Mouse (Mus musculus) embryonic facial prominence, embryonic 10.5 days (tissue): ENCODE results near the gene Rabgap1l. TPM values are rescaled to one million over a fixed set of nuclear protein-coding genes. Genes with fewer than 3 reads are reported as not detected.
"Not testable (repeated sequence)": the region's sequence is repeated elsewhere in the genome, so short reads cannot be mapped to it uniquely, and the experiment has no call there.

Experiments
- DNase-seq: peaks from one replicate; pipeline ENCODE4 v3.0.0-alpha.2; 2017; ENCODE audit warnings: low spot score
- H3K27ac ChIP-seq: fragments of 300-500 bp; sonication (generic); replicated peaks from 2 replicates; pipeline ENCODE4 v1.5.1; 2016; ENCODE audit warnings: mild to moderate bottlenecking
- H3K27me3 ChIP-seq: fragments of 300-500 bp; sonication (generic); replicated peaks from 2 replicates; pipeline ENCODE4 v1.6.1; 2016; ENCODE audit warnings: low read depth, mild to moderate bottlenecking; ENCODE audit not compliant: poor library complexity, severe bottlenecking
- H3K36me3 ChIP-seq: fragments of 300-500 bp; sonication (generic); replicated peaks from 2 replicates; pipeline ENCODE4 v1.6.1; 2016; ENCODE audit warnings: mild to moderate bottlenecking, moderate library complexity
- H3K4me1 ChIP-seq: fragments of 300-500 bp; sonication (generic); 2 replicates; pipeline ENCODE4 v1.6.1; 2016
- H3K4me3 ChIP-seq: fragments of 300-500 bp; sonication (generic); 2 replicates; pipeline ENCODE4 v1.5.1; 2016; ENCODE audit warnings: mild to moderate bottlenecking, moderate library complexity
- H3K9me3 ChIP-seq: fragments of 300-500 bp; sonication (generic); 2 replicates; pipeline ENCODE4 v1.6.1; 2016; ENCODE audit warnings: mild to moderate bottlenecking
- WGBS: fragments of 180-500 bp; shearing (Covaris S2); methylation state at CpG from one replicate; pipeline ENCODE4 v1.1.7; 2016; 5-methylcytosine and 5-hydroxymethylcytosine counted together
- polyA plus RNA-seq: library from polyadenylated mRNA; unstranded; fragments of >200 nt; fragmentation: Nextera tagmentation; extraction: Ambion mirVana; gene quantifications from 2 replicates; pipeline ENCODE4 v1.2.1, GENCODE M21; 2016

Gene Rabgap1l
- polyA plus RNA-seq, 1 experiment from 2014 or later = 11.2 TPM

DNA sequence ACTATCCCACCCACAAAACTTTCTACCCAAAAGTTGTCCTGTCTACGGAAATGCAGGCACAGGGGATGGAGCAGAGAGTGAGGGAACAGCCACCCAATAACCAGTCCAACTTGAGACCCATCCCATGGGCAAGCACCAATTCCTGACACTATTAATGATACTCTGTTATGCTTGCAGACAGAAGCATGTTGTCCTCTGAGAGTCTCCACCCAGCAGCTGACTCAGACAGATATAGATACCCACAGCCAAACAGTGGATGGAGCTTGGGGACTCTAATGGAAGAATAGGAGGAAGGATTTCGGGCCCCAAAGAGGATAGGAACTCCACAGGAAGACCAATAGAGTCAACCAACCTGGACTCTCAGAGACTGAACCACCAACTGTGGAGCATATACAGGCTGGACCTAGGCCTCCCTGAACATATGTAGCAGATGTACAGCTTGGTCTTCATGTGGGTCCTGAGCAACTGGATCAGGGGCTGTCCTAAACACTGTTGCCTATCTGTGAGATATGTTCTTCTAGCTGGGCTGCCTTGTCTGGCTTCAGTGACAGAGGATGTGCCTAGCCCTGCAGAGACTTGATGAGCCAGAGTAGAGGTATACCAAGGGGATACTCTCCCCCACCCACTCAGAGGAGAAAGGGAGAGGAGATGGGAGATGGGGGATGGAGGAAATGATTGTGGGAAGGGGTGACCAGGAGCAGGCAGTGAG lies 510.7 kb downstream of the Rabgap1l start:
- DNase-seq, H3K36me3 ChIP-seq, H3K27ac ChIP-seq, H3K4me1 ChIP-seq, H3K9me3 ChIP-seq, H3K4me3 ChIP-seq, H3K27me3 ChIP-seq: not testable (repeated sequence)
- 78% methylated on average over 2 of the region's 2 CpGs for WGBS

DNA sequence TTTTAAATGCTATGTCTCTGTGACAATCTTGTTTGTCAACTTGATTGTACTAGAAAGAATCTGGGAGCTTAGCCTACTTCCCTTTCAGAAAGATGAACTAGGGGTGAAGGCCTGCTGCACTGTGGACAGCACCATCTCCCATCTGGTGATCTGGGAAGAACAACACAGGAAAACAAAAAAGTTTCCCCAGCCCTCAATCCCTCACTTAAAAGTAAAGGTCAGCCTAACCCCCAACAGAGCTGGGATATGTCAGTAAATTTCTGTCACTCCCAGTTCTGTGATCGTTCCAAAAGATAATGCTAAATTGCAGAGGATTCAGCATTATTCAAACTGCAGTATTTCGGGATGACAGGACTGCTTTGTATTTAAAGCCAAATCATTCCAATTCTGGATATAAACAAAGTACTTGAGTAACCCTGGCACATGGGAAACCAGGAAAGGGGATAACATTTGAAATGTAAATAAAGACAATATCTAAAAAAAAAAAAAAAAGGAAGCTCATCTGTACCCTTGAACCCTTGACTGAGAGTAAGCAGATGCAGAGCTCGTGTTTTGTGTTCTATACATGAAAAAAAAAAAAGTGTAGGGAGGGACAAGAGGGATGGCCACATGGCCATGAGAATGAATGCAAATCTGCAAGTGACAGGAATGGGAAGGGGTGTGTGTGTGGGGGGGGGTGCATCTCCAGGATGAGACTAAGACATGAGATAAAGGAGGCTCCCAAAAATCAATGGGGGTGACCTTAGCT lies 511.5 kb downstream of the Rabgap1l start:
- H3K27ac ChIP-seq = no peak overlapping the region
- H3K27me3 ChIP-seq = no peaks in the 10 kb centered on the region
- H3K36me3 ChIP-seq = no peaks in the 10 kb centered on the region
- DNase-seq = no peak
- whole genome bisulfite sequencing = 70% methylated on average over 3 of the region's 3 CpGs
- no peak overlapping the region for H3K4me3 ChIP-seq
- H3K4me1 ChIP-seq = peaks cover 2% of the 10 kb centered on the region; the same call in 1 of the 2 replicates
- H3K9me3 ChIP-seq = no peaks in the 10 kb centered on the region

DNA sequence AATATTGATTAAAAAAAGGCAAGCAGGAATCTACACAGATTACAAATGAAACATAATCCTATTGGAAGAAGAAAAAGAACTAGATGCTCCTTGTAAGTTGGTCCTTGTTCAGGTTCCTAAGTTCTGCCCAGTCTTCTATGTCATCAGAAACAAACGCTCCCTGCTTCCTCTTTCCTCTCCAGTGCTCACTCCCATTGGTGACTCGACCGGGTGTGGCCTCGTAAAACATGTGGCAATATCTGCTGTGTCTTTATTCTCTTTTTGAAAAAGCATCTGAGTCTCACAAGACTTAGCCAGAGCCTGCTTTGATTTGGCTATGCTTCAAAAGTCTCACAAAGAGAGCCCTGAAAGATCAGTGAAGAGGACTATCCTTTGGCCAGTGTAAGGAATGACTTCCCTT lies 512.4 kb downstream of the Rabgap1l start:
- Histone ChIP-seq H3K4me1 (no peaks in the 10 kb centered on the region), H3K36me3 (no peaks in the 10 kb centered on the region), H3K27me3 (no peaks in the 10 kb centered on the region), H3K27ac (no peak overlapping the region), H3K9me3 (no peaks in the 10 kb centered on the region), H3K4me3 (no peak overlapping the region)
- no peak for DNase-seq
- 86% methylated on average over 4 of the region's 4 CpGs for WGBS

DNA sequence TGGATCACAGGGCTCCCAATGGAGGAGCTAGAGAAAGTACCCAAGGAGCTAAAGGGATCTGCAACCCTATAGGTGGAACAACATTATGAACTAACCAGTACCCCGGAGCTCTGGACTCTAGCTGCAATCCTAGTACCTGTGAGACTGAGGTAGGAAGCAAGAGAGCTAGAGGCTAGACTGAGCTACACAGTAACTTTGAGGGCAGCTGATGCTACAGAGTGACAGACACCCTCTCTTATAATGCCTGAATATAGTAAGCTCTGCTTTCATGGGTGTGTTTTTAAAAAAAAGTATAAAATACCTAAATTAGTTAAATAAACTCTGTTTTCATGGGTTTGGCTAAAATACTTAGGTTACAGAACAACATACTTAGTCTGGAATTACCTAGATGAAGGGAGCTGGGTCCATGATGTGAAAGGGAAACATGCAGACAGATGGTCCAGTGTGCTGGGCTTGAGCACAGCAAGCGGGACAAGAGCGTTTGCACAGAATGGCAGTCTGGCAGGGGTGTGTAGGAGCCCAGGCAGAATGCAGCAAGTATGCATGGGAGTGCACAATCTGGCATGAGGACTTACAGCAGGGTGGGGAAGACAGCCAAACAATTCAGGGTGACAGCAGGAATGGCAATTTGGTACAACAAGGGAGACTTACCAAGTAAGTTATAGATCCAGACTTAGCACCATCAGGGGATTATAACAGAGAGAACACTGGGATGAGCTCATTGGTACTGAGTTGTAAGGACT lies 514.9 kb downstream of the Rabgap1l start:
- 90% methylated on average over 3 of the region's 3 CpGs for WGBS
- DNase-seq = no peak
- H3K27ac ChIP-seq = no peak overlapping the region
- no peaks in the 10 kb centered on the region for H3K36me3 ChIP-seq
- no peaks in the 10 kb centered on the region for H3K27me3 ChIP-seq
- no peak overlapping the region for H3K4me3 ChIP-seq
- H3K4me1 ChIP-seq = no peaks in the 10 kb centered on the region
- no peaks in the 10 kb centered on the region for H3K9me3 ChIP-seq

DNA sequence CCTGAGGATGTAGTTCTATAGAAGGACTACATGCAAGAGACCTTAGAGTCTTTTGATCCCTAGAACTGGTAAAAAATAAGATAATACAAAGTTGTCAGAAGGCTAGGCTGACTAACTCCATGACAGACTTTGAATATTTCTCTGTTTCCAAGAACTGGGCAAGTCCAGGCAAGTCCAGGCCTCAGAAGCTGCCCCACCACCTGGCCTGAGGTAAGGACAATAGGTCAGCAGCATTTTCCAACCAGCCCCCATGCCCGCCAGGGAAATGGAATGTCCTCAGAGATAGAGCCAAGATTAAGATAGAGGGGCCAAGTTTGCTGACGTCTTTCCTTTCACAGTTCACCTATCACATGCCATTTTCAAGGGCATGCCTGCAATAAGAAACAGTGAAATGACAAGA lies 517.8 kb downstream of the Rabgap1l start:
- no peak overlapping the region for H3K4me3 ChIP-seq
- no peak for DNase-seq
- 73% methylated on average over 2 of the region's 2 CpGs for whole genome bisulfite sequencing
- no peaks in the 10 kb centered on the region for H3K27me3 ChIP-seq
- no peaks in the 10 kb centered on the region for H3K4me1 ChIP-seq
- no peaks in the 10 kb centered on the region for H3K9me3 ChIP-seq
- H3K36me3 ChIP-seq = no peaks in the 10 kb centered on the region
- H3K27ac ChIP-seq = no peak overlapping the region

DNA sequence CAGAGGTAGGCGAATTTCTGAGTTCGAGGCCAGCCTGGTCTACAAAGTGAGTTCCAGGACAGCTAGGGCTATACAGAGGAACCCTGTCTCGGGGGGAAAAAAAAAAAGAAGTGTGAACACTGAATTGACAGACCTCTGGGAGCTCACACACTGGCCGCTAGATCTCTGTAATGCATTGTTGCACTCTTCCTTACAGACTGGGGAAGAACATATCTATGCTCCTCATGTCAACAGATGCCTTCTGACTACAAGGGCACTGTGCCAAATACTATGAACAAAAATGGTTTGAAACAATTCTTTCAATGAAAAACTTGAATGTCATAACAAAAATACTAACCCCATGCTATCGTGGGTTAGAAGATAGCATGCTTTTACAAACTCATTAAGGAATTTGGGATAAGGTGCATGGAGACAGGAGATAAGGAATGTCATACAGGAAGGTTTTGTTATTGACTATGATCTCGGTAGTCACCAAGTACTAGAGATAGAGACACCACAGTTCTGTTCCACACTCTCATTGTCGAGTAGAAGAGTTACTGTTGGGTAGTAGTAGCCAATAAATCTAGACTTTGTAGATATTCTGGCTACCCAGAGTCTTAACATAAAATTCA lies 519.8 kb downstream of the Rabgap1l start:
- WGBS = 84% methylated on average over 7 of the region's 7 CpGs
- Histone ChIP-seq H3K27me3 (no peaks in the 10 kb centered on the region), H3K36me3 (no peaks in the 10 kb centered on the region), H3K9me3 (no peaks in the 10 kb centered on the region), H3K4me1 (no peaks in the 10 kb centered on the region), H3K27ac (no peak overlapping the region), H3K4me3 (no peak overlapping the region)
- no peak for DNase-seq

DNA sequence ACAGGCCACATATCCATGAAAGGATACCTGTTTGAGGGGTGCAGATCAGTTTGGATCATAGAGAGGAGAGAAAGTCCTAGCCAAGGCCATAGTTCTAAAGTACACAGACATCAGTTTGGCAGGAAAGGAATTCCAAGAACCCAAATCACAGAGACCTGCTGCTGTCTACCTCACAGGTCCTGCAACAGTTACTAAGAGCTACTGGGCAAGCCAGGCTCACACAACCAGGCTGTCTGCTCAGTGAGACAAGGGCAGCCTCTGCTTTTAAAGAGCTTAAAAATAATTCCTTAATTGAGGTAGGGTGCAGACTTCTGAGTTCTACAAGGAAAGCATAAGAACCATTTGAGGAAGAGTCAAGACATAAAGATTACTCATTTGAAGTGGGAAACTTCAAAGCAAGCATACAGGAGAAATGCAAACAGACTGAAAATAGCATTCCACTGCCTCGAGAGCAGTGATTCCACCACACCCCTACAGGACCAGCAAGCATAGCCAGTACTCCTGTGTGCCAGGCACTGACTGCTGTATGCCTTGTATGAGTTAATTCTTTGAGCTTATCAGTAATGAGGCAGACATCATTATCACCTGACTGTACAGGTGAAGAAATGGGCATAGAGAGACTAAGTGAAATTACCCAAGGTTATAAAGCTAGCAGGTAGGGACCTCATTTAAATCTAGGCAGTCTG lies 521.6 kb downstream of the Rabgap1l start:
- Histone ChIP-seq H3K36me3 (no peaks in the 10 kb centered on the region), H3K4me3 (no peak overlapping the region), H3K27me3 (no peaks in the 10 kb centered on the region), H3K9me3 (no peaks in the 10 kb centered on the region), H3K4me1 (no peaks in the 10 kb centered on the region), H3K27ac (no peak overlapping the region)
- DNase-seq = no peak
- WGBS = 62% methylated on average over 1 of the region's 1 CpGs

DNA sequence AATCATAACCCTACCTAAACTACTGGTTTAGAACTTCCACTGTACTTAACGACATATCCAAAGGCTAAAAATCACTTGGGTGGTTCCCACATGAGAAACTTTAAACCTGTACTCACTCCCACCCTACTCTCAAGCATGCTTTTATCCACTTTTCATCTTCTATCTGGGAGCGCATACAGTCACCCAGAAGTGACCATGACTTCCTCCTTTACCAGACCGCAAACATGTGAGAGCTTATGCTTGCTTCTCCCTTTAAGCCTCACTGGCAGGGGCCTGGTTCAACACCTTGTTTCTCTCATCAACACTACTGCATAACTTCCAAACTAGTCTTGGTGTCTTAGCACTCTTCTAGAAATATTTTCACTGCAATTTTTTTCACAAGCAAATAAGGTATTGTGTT lies 524.7 kb downstream of the Rabgap1l start:
- H3K27ac ChIP-seq = no peak overlapping the region

DNA sequence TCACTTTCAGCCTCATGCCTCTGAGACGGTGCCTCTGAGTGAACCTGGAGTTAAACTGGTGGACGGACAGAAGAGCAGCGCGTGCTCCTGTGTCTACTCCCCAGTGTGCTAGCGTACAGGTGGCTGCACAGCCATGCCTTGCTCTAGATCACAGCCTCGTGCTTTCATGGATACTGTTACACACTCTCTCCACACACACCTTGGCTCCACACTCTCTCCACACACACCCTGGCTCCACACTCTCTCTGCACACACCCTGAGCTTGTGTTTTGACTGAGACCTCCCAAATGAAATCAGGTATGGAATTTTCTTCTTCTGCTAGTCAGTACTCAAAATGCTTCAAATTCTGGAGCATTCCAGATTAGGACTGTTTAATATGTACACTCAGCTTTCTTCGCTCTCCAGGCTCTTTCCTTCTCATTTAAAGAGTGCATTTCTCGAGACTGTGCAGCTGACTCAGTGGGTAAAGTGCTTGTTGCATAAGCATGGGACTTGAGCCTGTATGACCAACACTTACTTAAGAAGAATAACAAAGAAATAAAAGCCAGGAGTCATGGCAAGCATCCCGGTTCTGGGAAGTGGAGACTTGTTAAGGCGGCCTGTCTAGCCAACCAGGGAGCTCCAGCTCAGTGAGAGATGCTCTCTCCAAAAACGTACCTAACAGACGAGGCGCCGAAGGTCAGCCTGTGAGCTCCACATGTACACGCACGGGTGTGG lies 529.2 kb downstream of the Rabgap1l start:
- 86% methylated on average over 16 of the region's 16 CpGs for WGBS
- DNase-seq = no peak
- Histone ChIP-seq H3K4me1 (peaks cover 32% of the 10 kb centered on the region), H3K36me3 (no peaks in the 10 kb centered on the region), H3K4me3 (no peak overlapping the region), H3K27ac (no peak overlapping the region), H3K9me3 (no peaks in the 10 kb centered on the region), H3K27me3 (no peaks in the 10 kb centered on the region)

More for the DNA sequence above, 524.7 kb downstream of the Rabgap1l start:
- peaks cover 3% of the 10 kb centered on the region for H3K4me1 ChIP-seq
- no peak for DNase-seq
- H3K9me3 ChIP-seq = no peaks in the 10 kb centered on the region
- H3K4me3 ChIP-seq = no peak overlapping the region
- 90% methylated on average over 3 of the region's 3 CpGs for WGBS
- H3K36me3 ChIP-seq = no peaks in the 10 kb centered on the region
- no peaks in the 10 kb centered on the region for H3K27me3 ChIP-seq

DNA sequence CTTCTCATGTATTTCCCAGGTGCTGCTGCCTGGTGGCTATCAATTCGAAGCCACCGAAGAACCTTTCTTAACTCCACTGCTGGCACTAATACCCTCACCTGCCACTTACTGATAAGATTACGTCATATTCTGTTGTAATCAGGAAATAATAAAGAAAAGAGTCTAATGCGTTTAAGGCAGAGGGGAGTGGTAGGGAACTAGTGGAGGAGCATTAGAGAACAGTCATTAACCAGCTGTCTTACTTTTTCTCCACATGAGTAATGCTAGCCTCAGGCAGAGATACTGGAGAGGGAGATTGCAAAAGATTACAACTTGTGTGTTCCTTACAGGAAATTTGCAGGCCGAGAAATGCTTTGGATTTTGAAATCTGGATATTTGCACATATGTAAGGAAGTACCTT lies 530.0 kb downstream of the Rabgap1l start:
- Histone ChIP-seq H3K9me3 (no peaks in the 10 kb centered on the region), H3K4me1 (peaks cover 34% of the 10 kb centered on the region), H3K27me3 (no peaks in the 10 kb centered on the region), H3K4me3 (no peak overlapping the region), H3K36me3 (no peaks in the 10 kb centered on the region), H3K27ac (no peak overlapping the region)
- no peak for DNase-seq
- 88% methylated on average over 5 of the region's 5 CpGs for WGBS

DNA sequence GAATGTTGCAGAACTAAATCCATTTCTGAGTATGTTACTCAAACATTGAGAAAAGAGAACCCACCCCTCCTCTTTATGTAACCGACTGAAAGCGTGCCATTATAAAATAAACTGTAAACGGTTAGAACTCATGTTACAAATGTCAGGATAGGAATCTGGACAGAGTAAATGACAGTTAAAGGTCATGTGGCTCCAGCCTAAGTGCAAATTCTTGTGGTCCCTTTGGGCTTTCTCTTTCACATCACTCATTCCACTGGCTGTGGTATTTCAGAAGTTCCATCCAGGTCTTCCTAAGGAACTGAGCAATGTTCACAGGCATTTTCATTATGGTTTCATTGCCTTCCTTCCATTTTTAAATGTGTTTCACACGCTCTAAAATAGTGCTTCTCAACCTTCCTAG lies 530.6 kb downstream of the Rabgap1l start:
- WGBS = 59% methylated on average over 4 of the region's 4 CpGs
- H3K4me3 ChIP-seq = no peak overlapping the region
- no peaks in the 10 kb centered on the region for H3K36me3 ChIP-seq
- H3K4me1 ChIP-seq = peaks cover 34% of the 10 kb centered on the region
- no peak for DNase-seq
- no peak overlapping the region for H3K27ac ChIP-seq
- no peaks in the 10 kb centered on the region for H3K9me3 ChIP-seq
- H3K27me3 ChIP-seq = no peaks in the 10 kb centered on the region
